Mouse (Mus musculus): ENCODE data around the gene Copg2. TPM values are rescaled to one million over a fixed set of nuclear protein-coding genes. Genes with fewer than 3 reads are reported as not detected.

The Copg2 gene
- polyA plus RNA-seq, 1 experiment from 2014 or later = 36.3 TPM

DNA sequence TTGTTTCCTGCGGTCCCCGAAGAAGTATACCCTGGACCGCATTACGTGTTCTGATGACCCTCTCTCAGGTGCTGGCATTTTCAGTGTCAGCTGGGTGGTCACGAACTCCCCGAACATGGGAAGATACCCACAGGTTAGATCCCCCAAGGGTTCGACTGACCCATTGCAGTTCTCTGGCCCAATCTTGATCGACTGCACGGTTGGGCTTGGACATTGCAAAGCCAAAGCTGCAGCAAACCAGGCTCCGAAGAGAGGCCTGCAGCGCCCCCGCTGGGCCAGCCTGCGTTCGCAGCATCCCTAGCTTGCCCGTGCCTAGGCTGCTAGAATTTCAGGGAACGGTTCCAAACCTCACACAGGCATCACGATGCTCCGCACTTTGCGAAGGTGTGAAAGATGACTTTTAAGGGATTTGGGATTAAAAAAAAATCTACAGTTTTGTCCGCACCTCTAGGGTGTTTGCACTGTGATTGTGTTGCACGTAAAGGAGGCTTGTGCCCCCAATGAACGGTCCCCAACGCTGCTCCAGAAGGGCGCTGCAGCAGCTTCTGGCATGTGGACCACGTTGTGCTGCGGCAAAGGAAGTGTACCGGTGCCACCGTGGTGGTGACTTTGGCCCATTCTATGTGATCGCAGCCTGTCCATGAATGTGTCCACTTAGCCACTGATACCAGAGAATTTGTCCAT is 159.6 kb downstream of the Copg2 start:
- DNase-seq (ENCODE audit: low spot score) = peak; percentile 86
- Histone ChIP-seq H3K27ac (peak overlapping the region; percentile 93), H3K9me3 (peaks cover 52% of the 10 kb centered on the region), H3K4me3 (peak overlapping the region; percentile 70), H3K4me1 (replicated peaks) (peaks cover 46% of the 10 kb centered on the region), H3K36me3 (peaks cover 33% of the 10 kb centered on the region), H3K27me3 (ENCODE audit: insufficient read depth, poor library complexity, severe bottlenecking) (no peaks in the 10 kb centered on the region)
- WGBS = 47% methylated on average over 29 of the region's 29 CpGs

DNA sequence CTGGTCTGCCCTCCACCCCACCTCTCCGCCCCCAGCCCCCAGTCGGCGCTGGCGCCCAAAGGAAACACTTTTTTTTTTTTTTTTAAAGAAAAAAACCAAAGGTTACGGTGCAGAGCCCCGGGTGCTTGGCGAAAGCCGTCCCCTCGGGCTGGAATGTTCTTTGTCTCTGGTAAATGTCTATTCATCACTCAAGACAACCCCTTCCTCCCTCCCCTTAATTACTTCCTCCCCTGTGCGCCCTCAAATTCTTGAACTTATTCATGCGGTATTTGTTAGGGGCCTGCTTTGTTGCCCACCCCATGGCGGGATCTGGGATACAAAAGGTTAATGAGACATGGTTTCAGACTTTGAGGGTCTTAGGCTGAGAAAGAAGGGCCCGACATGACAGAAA is 160.2 kb downstream of the Copg2 start:
- Histone ChIP-seq H3K36me3 (peaks cover 30% of the 10 kb centered on the region), H3K27me3 (ENCODE audit: insufficient read depth, poor library complexity, severe bottlenecking) (no peaks in the 10 kb centered on the region), H3K4me3 (peak overlapping the region; percentile 70), H3K27ac (peak overlapping the region; percentile 93), H3K4me1 (replicated peaks) (peaks cover 46% of the 10 kb centered on the region), H3K9me3 (peaks cover 52% of the 10 kb centered on the region)
- peak; percentile 66 for DNase-seq (ENCODE audit: low spot score)
- 47% methylated on average over 13 of the region's 13 CpGs for WGBS

DNA sequence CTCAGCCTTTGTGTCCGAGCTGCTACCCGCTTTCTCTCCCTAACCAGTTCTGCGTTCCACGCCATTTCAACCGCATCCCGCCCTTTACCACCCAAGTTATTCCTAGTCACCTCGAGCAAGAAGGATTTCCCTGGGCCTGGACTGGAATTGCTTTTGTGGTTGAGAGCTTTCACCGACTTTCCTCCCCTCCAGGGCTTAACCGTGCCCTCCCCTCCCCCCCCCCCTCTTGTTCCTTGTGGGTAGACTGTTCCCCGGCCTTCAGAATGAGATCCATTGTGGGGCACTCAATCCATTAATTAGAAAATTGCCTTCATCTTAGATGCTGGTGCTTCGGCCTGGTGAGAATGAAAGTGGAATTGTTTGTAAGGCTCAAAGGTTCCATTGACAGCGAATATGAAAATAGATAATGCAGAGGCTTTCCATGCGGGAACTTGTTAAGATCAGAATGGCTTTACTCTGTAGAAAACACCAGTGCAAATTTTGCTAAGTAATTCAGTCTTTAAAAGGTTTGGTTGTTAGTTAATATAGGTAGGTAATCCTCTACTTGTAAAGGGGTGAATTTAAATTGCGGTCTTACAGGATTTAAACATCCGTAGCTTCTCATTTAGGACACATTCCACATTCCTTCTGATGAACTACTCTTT is 160.7 kb downstream of the Copg2 start:
- Histone ChIP-seq H3K9me3 (peaks cover 52% of the 10 kb centered on the region), H3K27me3 (ENCODE audit: insufficient read depth, poor library complexity, severe bottlenecking) (no peaks in the 10 kb centered on the region), H3K36me3 (peaks cover 26% of the 10 kb centered on the region), H3K27ac (peak overlapping the region; percentile 93), H3K4me3 (peak overlapping the region; percentile 70), H3K4me1 (replicated peaks) (peaks cover 46% of the 10 kb centered on the region)
- WGBS = 48% methylated on average over 15 of the region's 15 CpGs
- DNase-seq (ENCODE audit: low spot score) = peak; percentile 65

DNA sequence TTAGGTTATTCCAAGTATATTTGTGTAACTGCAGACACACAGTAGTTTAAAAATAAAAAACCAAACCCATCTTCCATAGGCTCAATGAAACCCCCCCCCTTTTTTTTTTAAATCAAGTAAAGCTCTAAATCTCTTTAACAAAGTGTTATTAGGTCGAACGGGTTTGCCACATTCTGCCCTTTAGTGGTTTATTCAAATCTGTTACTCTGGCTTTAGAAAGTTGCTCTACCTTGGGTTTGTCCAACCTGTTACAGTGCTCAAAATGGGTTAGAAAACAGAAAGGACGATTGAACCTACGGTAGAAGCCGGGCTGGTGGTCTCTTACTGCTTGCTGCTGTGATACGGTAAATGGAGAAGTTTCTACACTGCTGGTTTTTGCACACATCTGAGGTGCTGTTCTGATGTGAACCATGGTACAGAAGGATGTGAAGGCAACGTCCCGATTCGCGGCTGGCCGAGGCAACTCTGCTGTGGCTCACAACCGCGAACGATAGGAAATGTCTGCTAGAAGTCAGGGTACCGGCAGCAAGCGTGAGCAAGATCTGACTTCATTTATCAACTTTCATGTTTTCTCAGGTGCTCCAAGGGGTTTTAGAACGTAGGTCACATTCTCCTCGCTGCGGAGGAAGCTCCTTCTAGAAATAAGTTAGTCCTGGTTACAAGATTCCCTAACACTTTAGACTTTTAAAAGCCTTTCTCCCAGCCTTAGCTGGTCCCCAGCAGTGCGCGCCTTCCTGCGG is 161.4 kb downstream of the Copg2 start:
- peak overlapping the region; percentile 93 for H3K27ac ChIP-seq
- DNase-seq (ENCODE audit: low spot score) = peak; percentile 37
- H3K4me1 ChIP-seq (replicated peaks) = peaks cover 44% of the 10 kb centered on the region
- WGBS = 48% methylated on average over 22 of the region's 22 CpGs
- H3K36me3 ChIP-seq = peaks cover 19% of the 10 kb centered on the region
- H3K9me3 ChIP-seq = peaks cover 48% of the 10 kb centered on the region
- H3K27me3 ChIP-seq (ENCODE audit: insufficient read depth, poor library complexity, severe bottlenecking) = no peaks in the 10 kb centered on the region
- H3K4me3 ChIP-seq = peak overlapping the region; percentile 48

DNA sequence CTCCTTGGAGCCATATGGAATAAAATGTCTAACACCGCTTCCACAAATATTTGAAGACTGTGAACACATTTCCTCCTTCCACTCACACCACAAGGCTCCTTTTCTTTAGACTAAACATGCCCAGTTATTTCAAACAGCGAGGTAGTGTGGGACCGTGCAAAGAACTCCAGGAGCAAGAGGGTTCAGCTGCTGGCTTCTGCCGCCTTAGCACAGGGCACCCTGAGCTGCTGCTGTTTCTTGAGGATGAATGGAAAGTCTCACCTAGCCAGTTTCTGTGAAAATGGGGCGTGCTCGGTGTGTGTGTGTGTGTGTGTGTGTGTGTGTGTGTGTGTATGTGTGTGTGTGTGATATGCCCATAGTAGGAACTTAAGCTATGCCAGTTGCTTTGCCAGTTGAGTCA is 162.1 kb downstream of the Copg2 start:
- peak overlapping the region; percentile 48 for H3K4me3 ChIP-seq
- 57% methylated on average over 6 of the region's 6 CpGs for WGBS
- H3K9me3 ChIP-seq = peaks cover 46% of the 10 kb centered on the region
- peaks cover 47% of the 10 kb centered on the region for H3K4me1 ChIP-seq (replicated peaks)
- H3K27me3 ChIP-seq (ENCODE audit: insufficient read depth, poor library complexity, severe bottlenecking) = no peaks in the 10 kb centered on the region
- peak overlapping the region; percentile 93 for H3K27ac ChIP-seq
- H3K36me3 ChIP-seq = peaks cover 14% of the 10 kb centered on the region
- no peak for DNase-seq (ENCODE audit: low spot score)

DNA sequence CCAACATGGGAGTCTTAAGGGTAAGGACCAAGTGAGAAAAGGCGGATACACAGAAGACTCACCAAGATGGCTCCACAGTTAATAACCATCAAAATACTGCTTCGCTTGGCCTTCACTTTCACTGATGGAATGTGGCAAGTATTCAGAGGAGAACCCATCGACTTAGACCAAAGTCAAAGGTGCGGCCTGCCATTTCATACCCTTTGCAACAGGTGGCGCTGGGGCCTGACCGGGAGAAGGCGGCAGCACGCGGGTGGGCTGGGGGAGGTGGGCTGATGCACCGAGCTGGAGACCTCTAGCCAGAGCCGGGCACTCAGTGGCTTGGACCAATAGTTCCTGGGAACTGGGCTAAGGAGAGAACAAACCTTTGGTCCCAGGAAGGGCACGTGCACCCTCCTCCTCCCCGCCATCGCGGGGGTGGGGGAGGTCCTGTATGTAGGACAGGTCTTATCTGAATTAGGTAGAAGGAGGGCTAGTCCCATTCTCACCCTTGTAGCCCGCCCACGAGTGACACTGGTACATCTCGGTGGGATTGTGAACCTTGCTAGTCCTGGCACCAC is 163.9 kb downstream of the Copg2 start:
- no peaks in the 10 kb centered on the region for H3K27me3 ChIP-seq (ENCODE audit: insufficient read depth, poor library complexity, severe bottlenecking)
- H3K9me3 ChIP-seq = peaks cover 28% of the 10 kb centered on the region
- DNase-seq (ENCODE audit: low spot score) = no peak
- peak overlapping the region; percentile 93 for H3K27ac ChIP-seq
- H3K36me3 ChIP-seq = 0 out of 2 replicates have a peak, but pooled peaks cover 3% of the 10 kb centered on the region
- peak overlapping the region; percentile 3 for H3K4me3 ChIP-seq
- H3K4me1 ChIP-seq (replicated peaks) = peaks cover 49% of the 10 kb centered on the region
- WGBS = 37% methylated on average over 18 of the region's 18 CpGs

DNA sequence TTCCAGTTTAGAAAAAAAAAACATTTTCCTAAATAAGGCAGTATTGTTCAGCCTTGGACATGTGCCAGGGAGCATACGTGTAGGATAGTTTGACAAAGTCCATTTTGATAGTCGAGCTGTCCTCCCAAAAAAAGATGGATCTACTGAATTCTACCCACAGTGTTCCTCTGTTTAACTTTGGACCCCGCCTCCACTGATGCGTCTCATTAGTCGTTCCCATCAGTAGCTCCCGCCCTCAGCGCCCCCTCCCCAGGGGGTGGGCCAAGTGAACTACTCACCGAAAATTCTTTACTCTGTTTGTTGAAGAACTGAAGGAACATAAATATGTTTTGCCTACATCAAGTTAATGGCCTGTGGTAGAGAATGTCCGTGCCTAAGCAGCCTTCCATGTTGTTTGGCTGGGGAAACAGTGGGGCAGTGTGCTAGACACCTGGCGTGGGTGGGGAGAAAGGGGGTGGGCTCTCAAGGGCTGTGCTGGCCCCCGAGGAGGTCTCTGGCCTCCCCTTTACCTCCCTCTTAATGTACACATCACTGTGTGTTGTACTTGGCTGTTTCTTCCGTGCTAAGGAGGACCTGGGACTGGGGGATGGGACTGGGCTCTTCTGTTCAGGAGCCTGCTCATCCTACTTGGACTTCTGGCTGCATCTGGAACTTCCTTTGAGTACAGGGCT is 166.2 kb downstream of the Copg2 start:
- Histone ChIP-seq H3K27ac (no peak overlapping the region), H3K4me3 (no peak overlapping the region), H3K9me3 (peaks cover 6% of the 10 kb centered on the region), H3K27me3 (ENCODE audit: insufficient read depth, poor library complexity, severe bottlenecking) (no peaks in the 10 kb centered on the region), H3K4me1 (replicated peaks) (peaks cover 43% of the 10 kb centered on the region), H3K36me3 (no peaks in the 10 kb centered on the region)
- 58% methylated on average over 12 of the region's 12 CpGs for WGBS
- no peak for DNase-seq (ENCODE audit: low spot score)

DNA sequence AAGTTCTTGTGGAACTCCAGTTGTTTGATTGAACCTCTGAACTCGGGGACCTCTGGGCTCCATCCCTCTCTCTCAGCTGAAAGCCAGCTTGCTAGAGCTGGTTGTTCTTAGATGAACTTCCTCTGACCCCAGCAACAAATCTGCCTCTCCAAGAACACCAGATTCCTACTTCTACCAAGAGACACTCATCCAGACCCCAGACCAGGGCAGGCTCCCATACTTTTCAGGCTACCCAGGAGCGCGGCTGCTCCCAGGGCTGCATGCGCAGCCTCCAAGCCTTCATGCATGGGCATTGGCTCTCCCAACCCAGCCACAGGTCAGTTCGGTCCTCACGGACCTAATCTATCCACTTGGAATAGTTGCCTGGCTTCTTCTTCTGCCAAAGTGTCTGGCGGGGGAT is 173.3 kb downstream of the Copg2 start, which contains the start of gene Mest:
Gene Mest, plus strand, starts transcription at position 217 of the 400 bp plus-strand sequence.
- Histone ChIP-seq H3K27ac (peak within 1 kb of the TSS; percentile 64), H3K9me3 (no peaks in the 10 kb centered on the region), H3K4me1 (replicated peaks) (peaks cover 36% of the 10 kb centered on the region), H3K36me3 (no peaks in the 10 kb centered on the region), H3K4me3 (no peak within 1 kb of the TSS), H3K27me3 (ENCODE audit: insufficient read depth, poor library complexity, severe bottlenecking) (no peaks in the 10 kb centered on the region)
- 77% methylated on average over 7 of the region's 7 CpGs for WGBS
- no peak for DNase-seq (ENCODE audit: low spot score)

DNA sequence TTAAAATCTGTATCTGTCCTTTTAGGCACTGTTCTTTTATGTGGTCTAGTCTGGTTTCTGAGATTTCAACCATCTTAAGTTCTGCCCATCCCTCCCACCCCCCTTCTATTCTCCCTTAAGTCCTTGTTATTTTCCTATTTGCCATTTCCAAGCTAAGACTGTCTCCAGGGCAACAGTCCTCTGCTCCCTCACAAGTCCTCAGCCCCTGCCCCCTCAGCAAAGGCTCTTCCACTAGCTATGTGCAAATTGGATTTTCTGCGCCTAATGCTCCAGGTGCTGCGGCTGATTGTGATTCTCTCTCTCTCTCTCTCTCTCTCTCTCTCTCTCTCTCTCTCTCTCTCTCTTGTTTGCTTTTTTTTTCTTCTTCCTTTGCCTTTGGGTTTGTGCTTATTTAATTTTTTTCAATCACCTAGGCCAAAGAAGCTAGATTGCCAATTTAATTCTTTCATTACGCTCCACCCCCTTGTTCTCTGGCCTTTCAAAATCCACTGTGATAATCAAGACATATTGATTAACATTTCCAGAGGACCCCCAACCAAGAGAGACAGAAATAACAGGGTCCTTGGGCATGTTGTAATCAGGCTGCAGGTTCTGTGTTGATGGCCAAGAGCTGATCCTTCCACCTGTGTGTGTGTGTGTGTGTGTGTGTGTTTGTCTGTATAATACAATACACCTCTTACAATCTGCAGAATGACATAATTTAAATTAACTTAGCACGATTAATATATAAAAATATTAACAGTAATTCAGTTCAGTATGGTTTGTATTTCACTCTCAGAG is 174.0 kb downstream of the Copg2 start:
- Histone ChIP-seq H3K36me3 (no peaks in the 10 kb centered on the region), H3K9me3 (no peaks in the 10 kb centered on the region), H3K4me1 (replicated peaks) (peaks cover 36% of the 10 kb centered on the region), H3K27ac (peak overlapping the region; percentile 64), H3K4me3 (no peak overlapping the region), H3K27me3 (ENCODE audit: insufficient read depth, poor library complexity, severe bottlenecking) (no peaks in the 10 kb centered on the region)
- DNase-seq (ENCODE audit: low spot score) = no peak
- 72% methylated on average over 4 of the region's 4 CpGs for WGBS

DNA sequence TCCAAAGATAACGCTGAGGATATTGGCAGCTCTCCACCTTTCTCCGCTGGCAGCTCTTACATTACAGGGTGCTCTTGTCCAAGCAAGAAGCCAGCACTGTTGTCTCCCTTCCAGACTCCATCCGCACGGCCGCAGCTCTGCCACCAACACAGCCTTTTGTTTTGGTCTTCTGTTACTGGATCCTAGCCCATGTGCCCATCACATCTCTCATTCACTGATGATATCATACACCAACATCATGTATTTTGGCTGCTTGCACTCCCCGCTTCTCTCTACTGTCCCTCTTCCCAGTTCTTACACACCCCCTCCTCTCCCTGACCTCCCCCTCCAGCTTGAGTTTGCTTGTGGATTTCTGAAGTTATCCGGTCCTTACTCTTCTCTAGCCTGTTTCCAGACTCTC is 179.8 kb downstream of the Copg2 start:
- Histone ChIP-seq H3K9me3 (no peaks in the 10 kb centered on the region), H3K4me3 (no peak overlapping the region), H3K36me3 (no peaks in the 10 kb centered on the region), H3K27ac (no peak overlapping the region), H3K4me1 (replicated peaks) (peaks cover 24% of the 10 kb centered on the region), H3K27me3 (ENCODE audit: insufficient read depth, poor library complexity, severe bottlenecking) (no peaks in the 10 kb centered on the region)
- 93% methylated on average over 7 of the region's 7 CpGs for WGBS
- DNase-seq (ENCODE audit: low spot score) = no peak

DNA sequence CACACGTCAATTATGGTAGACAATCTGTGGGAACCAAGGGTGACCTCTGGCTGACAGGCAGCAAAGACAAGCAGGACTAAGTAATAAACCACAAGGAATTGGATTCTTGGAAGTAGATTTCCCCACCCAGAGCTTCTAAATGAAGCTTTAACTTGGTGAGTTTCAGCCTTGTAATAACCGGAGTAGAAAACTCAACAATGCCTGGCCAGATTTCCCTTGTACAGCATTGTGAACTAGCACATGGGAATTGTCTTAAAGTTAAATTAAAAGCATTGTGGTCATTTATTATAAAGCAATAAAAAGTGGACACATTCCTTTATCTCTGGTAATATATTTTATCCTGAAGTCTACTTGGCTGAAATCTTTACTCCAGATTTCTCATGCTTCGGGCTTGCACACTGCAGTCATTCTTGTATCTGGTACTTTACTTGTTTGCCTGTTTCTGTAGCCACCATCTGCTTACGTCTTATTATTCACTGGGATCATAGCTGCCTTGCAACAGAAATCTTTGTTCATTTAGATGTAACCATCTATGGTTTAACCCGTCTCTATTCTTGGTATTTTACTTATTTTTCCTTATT is 181.6 kb downstream of the Copg2 start:
- Histone ChIP-seq H3K9me3 (no peaks in the 10 kb centered on the region), H3K27me3 (ENCODE audit: insufficient read depth, poor library complexity, severe bottlenecking) (0 out of 2 replicates have a peak, but pooled peaks cover 4% of the 10 kb centered on the region), H3K27ac (no peak overlapping the region), H3K4me3 (no peak overlapping the region), H3K36me3 (no peaks in the 10 kb centered on the region), H3K4me1 (replicated peaks) (peaks cover 25% of the 10 kb centered on the region)
- 91% methylated on average over 5 of the region's 5 CpGs for WGBS
- no peak for DNase-seq (ENCODE audit: low spot score)
